Mouse (Mus musculus): ENCODE data around the gene Lrrc36. TPM values are rescaled to one million over a fixed set of nuclear protein-coding genes. Genes with fewer than 3 reads are reported as not detected.

The Lrrc36 gene
- total and polyA plus RNA-seq, 3 experiments, result 0.06 TPM; not detected in 2

DNA sequence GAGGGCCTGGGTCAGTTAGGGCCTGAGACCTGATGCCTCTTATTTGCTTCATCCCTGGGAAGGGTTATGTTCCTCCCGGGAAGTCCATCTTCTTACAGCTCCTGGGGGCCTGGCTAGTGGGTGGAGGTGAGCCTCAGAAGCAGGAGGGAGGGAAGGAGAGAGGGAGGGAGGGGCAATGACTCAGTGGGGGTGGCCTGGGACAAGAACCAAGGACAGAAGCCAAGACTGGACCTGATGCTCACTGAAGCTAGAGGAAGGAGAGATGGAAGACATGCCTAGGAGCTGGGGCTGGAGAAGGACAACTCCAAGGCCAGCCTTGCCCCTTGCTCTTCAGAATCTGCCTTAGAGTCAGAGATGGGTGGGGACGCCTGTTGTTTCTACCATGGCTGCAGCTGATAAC, 40.3 kb upstream of the Lrrc36 start, which contains the start of gene Plekhg4:
TSS of gene Plekhg4 (plus strand) at position 243 of the 400 bp plus-strand sequence.
- peaks cover 4 to 7% of the 10 kb centered on the region in 2 experiments; a peak in 3 of 4 replicates for H3K4me1 ChIP-seq (ENCODE audit: control insufficient read depth in 1 of 2, insufficient read depth in 2 of 2, low read length in 2 of 2)
- no peaks in the 10 kb centered on the region for H3K27me3 ChIP-seq (ENCODE audit: control insufficient read depth in 1 of 2, insufficient read depth in 2 of 2, low read length in 2 of 2)
- no peak for DNase-seq (ENCODE audit: low read depth, low spot score)
- H3K79me2 ChIP-seq (ENCODE audit: control insufficient read depth, insufficient read depth, low read length, poor library complexity), result no peaks in the 10 kb centered on the region
- no peak within 1 kb of the TSS for H3K4me3 ChIP-seq (ENCODE audit: control insufficient read depth in 1 of 2, insufficient read depth in 1 of 2, low read depth in 2 of 2, low read length in 2 of 2)
- H3K27ac ChIP-seq (ENCODE audit: control insufficient read depth, low read depth, low read length), result no peak within 1 kb of the TSS
- no peaks in the 10 kb centered on the region for H3K9me3 ChIP-seq (replicated peaks; ENCODE audit: insufficient read depth, low read length)
- H3K9ac ChIP-seq (ENCODE audit: control insufficient read depth, low read depth, low read length, poor library complexity, severe bottlenecking), result no peak within 1 kb of the TSS
- TF ChIP-seq MAX (IDR thresholded peaks at IDR 0.05; ENCODE audit: low read length) (no peak), CHD1 (IDR thresholded peaks at IDR 0.05; ENCODE audit: low read depth, low read length) (no peak), USF2 (IDR thresholded peaks at IDR 0.05; ENCODE audit: borderline replicate concordance in 1 of 2, insufficient read depth in 1 of 2, low read depth in 1 of 2, low read length in 2 of 2) (no peak)
- peaks cover 0 to 4% of the 10 kb centered on the region in 2 experiments; a peak in 2 of 4 replicates for H3K36me3 ChIP-seq (ENCODE audit: control insufficient read depth in 1 of 2, insufficient read depth in 2 of 2, low read length in 2 of 2)

DNA sequence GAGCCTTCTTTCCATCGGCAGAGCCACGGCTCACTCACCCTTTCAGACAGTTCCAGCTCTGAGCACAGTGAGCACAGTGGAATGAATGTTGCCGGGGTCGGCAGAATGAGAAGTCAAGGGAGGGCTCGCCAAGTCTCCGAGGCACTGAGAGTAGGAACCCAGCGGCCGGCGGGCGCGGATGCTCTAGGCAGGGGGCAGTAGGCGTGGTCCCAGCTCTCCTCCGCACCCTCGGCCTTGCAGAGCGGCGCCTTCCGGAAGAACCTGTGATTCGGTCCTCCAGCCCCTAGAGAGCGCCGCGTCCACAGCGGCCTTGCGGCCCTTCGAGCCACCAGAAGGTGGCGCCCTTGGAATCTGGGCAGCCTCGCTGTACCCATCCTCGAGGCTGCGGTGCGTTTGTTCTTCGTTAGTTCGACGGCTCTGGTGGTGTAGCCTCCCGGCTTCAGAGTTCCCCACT, 38.8 kb upstream of the Lrrc36 start:
- no peak overlapping the region for H3K9ac ChIP-seq (ENCODE audit: control insufficient read depth, low read depth, low read length, poor library complexity, severe bottlenecking)
- peaks cover 0 to 4% of the 10 kb centered on the region in 2 experiments; a peak in 2 of 4 replicates for H3K36me3 ChIP-seq (ENCODE audit: control insufficient read depth in 1 of 2, insufficient read depth in 2 of 2, low read length in 2 of 2)
- H3K4me3 ChIP-seq (ENCODE audit: control insufficient read depth in 1 of 2, insufficient read depth in 1 of 2, low read depth in 2 of 2, low read length in 2 of 2), result no peak overlapping the region

GRCm38 (mm10) chr8:105378673-105379072, 34.7 kb upstream of the Lrrc36 start:
- no peak overlapping the region for H3K27ac ChIP-seq (ENCODE audit: control insufficient read depth, low read depth, low read length)
- no peaks in the 10 kb centered on the region for H3K79me2 ChIP-seq (ENCODE audit: control insufficient read depth, insufficient read depth, low read length, poor library complexity)
- H3K4me1 ChIP-seq (ENCODE audit: control insufficient read depth in 1 of 2, insufficient read depth in 2 of 2, low read length in 2 of 2), result no peaks in the 10 kb centered on the region
- no peak overlapping the region for H3K9ac ChIP-seq (ENCODE audit: control insufficient read depth, low read depth, low read length, poor library complexity, severe bottlenecking)
- H3K4me3 ChIP-seq (ENCODE audit: control insufficient read depth in 1 of 2, insufficient read depth in 1 of 2, low read depth in 2 of 2, low read length in 2 of 2), result no peak overlapping the region
- H3K36me3 ChIP-seq (ENCODE audit: control insufficient read depth in 1 of 2, insufficient read depth in 2 of 2, low read length in 2 of 2), result no peaks in the 10 kb centered on the region
- no peak for DNase-seq (ENCODE audit: low read depth, low spot score)
- no peak for TF ChIP-seq SIN3A (IDR thresholded peaks at IDR 0.05; ENCODE audit: low read length)
- TF ChIP-seq MYC (IDR thresholded peaks at IDR 0.05; ENCODE audit: low read depth, low read length), result no peak
- TF ChIP-seq ZKSCAN1 (IDR thresholded peaks at IDR 0.05; ENCODE audit: low read depth, low read length), result no peak
- no peak for TF ChIP-seq GABPA (IDR thresholded peaks at IDR 0.05; ENCODE audit: low read depth, low read length)
- TF ChIP-seq USF2 (IDR thresholded peaks at IDR 0.05; ENCODE audit: borderline replicate concordance in 1 of 2, insufficient read depth in 1 of 2, low read depth in 1 of 2, low read length in 2 of 2), result no peak
- no peaks in the 10 kb centered on the region for H3K9me3 ChIP-seq (replicated peaks; ENCODE audit: insufficient read depth, low read length)
- H3K27me3 ChIP-seq (ENCODE audit: control insufficient read depth in 1 of 2, insufficient read depth in 2 of 2, low read length in 2 of 2), result no peaks in the 10 kb centered on the region

More for the DNA sequence above, 38.8 kb upstream of the Lrrc36 start:
- Histone ChIP-seq H3K4me1 (ENCODE audit: control insufficient read depth in 1 of 2, insufficient read depth in 2 of 2, low read length in 2 of 2) (peaks cover 4 to 7% of the 10 kb centered on the region in 2 experiments; a peak in 3 of 4 replicates), H3K27ac (ENCODE audit: control insufficient read depth, low read depth, low read length) (no peak overlapping the region), H3K27me3 (ENCODE audit: control insufficient read depth in 1 of 2, insufficient read depth in 2 of 2, low read length in 2 of 2) (no peaks in the 10 kb centered on the region), H3K79me2 (ENCODE audit: control insufficient read depth, insufficient read depth, low read length, poor library complexity) (no peaks in the 10 kb centered on the region), H3K9me3 (replicated peaks; ENCODE audit: insufficient read depth, low read length) (no peaks in the 10 kb centered on the region)
- TF ChIP-seq CTCF (IDR thresholded peaks at IDR 0.05 in 2 of 3, conservative IDR thresholded peaks at IDR 0.05 in 1 of 3; ENCODE audit: control insufficient read depth in 1 of 3, insufficient read depth in 1 of 3, low read depth in 2 of 3, low read length in 3 of 3, poor library complexity in 1 of 3, severe bottlenecking in 1 of 3) (peak in 2 of 3 experiments; percentile 69 to 95; a peak in 5 of 6 replicates), ZC3H11A (IDR thresholded peaks at IDR 0.05; ENCODE audit: low read depth, low read length) (no peak)
- DNase-seq (ENCODE audit: low read depth, low spot score), result peak; percentile 19
